Mouse (Mus musculus) CH12.LX (cell line): Measurements from ENCODE around the gene Uba2.

Experiments
- ELF1 ChIP-seq: IDR thresholded peaks from 2 replicates; pipeline ENCODE4 v1.6.1; 2014; ENCODE audit warnings: low read depth, mild to moderate bottlenecking, inconsistent platforms, low read length, improper control_type of control experiment
- POLR2A ChIP-seq: IDR thresholded peaks from 2 replicates; pipeline ENCODE4 v1.6.1; 2011; ENCODE audit warnings: low read depth, mild to moderate bottlenecking, improper control_type of control experiment, low read length

DNA sequence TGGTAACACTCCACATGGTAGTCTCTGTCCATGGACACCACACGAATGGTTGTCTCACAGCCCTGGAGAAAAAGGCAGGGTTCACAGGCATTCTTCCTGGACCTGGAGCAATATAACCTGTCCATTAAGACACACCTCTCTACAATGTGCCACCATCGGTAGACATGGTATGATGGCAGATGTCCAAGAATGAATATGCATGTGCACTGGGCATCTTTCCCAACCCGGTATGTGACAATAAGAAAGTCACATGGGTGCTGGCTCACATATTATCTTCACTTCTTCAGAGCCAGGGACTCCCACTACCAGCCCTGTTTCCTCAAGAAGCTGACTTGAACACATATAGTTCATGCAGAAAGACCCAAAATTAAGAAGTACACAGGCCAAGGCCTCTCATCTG, 52.8 kb downstream of the Uba2 start:
- TF ChIP-seq POLR2A, result no peak
- no peak for TF ChIP-seq ELF1
